Mouse (Mus musculus) cerebellum, adult 2 months (tissue): ENCODE data around the gene Pknox1.

Experiments used
- CTCF ChIP-seq: fragments of 200-500 bp; IDR thresholded peaks from 2 replicates; pipeline ENCODE4 v1.5.1; 2011; ENCODE audit warnings: low read depth, mild to moderate bottlenecking, control low read depth, low read length, moderate library complexity, borderline replicate concordance; ENCODE audit not compliant: insufficient read depth
- POLR2A ChIP-seq: fragments of 200-500 bp; IDR thresholded peaks from 2 replicates; pipeline ENCODE4 v1.6.1; 2011; ENCODE audit warnings: low read length, control low read depth, borderline replicate concordance; ENCODE audit not compliant: insufficient read depth

DNA sequence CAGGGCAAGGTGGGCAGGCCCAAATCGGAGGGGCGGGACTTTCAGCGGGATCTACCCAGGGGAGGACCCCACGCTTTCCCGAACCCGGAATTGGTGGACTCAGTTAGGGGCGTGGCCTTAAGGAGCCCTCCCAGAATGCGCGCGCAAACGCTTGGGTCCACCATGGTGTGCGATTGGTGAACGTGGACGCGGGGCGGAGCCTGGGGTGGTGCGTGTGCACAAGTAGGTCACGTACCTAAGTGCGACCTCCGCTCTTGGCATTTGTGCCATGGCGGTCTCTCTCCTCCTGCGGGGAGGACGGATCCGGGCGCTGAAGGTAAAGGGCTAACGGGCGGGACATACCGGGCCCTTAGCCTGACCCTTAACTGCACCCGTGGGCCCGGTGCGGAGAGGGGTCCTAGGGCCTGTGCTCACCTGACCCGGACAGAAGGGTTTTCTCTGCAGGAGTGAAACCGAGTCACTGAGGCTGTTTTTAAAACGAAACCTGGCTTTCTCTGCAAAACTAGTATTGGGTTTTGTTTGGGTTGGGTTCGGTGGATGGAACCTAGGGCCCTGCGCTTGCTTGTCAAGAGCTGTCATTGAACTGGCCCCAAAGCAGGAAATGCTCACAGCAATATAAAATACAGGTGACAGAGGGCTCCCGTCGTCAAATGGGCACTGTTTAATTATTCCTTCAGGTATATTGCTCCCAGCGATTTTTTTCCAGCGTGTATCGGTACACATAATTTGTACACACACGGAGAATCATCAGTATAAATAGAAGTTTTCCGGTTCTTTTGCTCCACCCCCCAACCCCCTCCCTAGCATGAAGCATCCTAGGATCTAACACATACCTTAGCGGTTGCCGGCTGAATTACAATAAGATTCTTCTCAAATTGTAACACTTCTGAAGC is 44.3 kb upstream of the Pknox1 start, which contains the start of the genes Wdr4 and Ndufv3:
- TF ChIP-seq POLR2A (peak; percentile 95), CTCF (no peak)
